Mouse (Mus musculus): ENCODE results near the gene Patl2. TPM values are rescaled to one million over a fixed set of nuclear protein-coding genes. Genes with fewer than 3 reads are reported as not detected.
A peak's percentile ranks its signal among the peaks of the same experiment; 100 is the strongest.
"Not testable (repeated sequence)": the region's sequence is repeated elsewhere in the genome, so short reads cannot be mapped to it uniquely, and the experiment has no call there.

The Patl2 gene
- total RNA-seq (2021) (not detected), polyA plus RNA-seq (2012; rRNA removed) (0.03 TPM in 1 of 2 replicates, not detected in the other)
- long read RNA-seq = 0 reads

DNA sequence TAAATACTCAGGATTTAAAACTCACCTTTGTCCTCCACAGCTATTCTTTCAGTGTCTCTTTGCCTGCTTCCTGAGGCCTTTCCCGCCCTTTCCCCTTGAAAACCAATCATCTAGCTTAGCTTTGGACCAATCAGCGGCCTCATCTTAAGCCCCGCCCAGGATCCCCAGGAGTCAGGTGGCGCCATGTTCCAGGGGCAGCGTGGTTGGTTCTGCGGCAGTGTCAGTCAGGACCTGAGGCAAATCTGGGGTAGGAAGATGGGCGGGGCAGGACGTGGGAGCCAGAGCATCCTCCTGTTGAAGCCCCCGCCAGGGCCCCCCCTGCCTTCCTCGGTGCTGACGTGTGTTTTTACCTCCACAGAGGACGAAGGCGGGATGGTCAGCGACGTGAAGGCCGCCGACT lies at the start of gene Patl2, which contains the start of gene Terb2:
Patl2 (minus strand) TSS at position 84 of the 400 bp plus-strand sequence.
Terb2 (plus strand) TSS at position 167 of the 400 bp plus-strand sequence.
- DNase-seq = no peak

DNA sequence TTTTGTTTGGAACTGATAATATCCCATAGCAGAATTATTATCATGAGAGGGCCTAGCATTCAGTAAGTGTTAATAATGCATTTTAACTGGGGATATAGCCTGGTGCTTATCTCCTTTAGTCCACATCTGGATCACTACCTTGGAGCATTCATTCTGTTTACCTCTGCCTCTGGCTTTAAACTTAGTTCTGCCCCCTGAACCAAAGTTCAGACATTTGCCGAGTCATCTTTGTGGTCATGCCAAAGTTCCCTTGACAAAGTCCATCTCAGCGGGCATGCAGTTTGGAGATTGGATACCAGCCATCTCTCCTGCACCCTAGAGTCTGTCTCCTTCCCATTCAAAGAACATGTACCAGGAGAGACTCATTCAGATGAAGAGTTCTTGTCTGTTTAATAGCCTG lies 49.4 kb upstream of the Patl2 start:
- DNase-seq = peak; percentile 42

DNA sequence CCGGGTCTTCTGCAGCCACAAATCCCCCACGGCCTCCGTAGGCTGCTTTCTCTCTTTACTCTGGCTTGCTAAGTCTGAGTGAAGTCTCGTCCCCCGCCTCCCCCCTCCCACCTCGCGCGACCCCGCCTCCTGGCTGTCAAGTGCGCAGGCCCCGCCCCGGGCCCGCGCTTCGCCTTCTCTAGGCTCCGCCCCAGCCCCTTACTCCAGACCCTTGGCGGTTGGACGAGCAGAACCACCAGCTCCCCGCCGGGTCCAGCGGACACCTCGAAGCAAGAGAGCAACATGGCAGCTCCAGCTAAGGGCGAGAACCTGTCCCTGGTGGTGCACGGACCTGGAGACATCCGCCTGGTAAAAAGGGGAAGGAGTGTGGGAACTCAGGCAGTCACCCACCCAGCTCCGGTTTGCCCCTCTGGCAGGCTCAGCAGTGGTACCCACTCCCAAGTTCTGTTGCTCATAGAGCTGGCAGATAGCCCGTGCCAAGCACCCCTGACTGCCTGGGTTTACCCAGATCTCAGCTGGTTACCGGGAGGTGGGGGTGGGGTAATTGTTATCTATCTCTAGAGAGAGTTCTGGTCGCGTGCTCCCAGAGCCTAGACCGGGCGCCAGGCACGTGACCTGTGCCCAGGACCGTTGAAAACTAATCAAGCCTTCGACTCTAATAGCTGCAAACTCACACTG lies 48.8 kb upstream of the Patl2 start, which contains the start of gene Sord:
Sord (plus strand) TSS at position 139 of the 678 bp plus-strand sequence.
- DNase-seq = peak; percentile 89

DNA sequence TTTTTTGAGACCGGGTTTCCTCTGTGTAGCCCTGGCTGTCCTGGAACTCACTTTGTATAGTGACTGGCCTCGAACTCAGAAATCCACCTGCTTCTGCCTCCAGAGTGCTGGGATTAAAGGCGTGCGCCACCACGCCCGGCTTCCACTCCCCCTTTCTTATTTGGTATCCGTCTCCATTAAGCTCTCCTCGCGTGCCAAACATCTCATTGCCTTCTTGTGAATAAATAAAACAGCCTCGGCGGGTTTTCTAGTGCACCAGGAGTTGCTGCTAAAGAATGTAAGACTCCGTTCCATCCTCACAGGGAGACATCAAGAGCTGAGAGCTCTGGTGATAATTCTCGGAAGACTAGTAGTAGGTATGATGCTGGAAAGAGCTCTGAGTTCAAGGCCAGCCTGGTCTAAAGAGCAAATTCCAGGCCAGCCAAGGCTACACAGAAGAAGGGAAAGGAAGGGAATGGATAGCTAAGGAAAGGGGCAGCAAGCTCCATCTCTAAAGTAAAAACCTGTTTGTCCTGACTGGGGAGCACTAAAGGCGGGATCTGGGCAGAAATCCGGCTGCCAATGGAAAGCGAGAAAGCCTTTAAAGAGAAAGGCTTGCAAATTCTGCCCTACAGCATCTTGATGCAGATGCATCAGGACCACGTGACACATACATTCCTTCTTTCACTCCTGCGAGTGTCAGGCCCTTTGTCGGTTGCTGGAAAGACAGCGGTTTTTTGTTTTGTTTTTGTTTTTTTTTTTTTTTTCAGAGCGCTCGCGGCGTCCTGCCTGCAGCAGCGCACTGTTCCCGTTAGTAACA lies 48.0 kb upstream of the Patl2 start:
- peak; percentile 49 for DNase-seq

- no peak for DNase-seq
Measured at GRCm38 (mm10) chr2:122233341-122233740, 47.4 kb upstream of the Patl2 start.

DNA sequence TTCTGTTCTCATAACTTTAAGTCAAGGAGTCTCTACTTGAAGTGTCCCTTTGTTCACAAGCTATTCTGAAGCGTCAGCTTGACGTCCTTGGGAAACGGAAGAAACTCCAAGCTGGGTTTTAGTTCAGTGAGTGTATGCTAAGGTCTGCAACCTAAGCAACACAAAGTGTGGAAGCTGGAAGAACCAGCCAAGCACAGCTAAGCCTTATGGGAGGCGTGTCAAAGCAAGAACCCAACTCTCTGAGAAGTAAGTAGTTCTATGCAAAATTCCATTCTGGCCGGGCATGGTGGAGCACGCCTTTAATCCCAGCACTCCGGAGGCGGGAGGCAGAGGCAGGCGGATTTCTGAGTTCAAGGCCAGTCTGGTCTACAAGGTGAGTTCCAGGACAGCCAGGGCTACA lies 45.6 kb upstream of the Patl2 start:
- no peak for DNase-seq

- DNase-seq = no peak
Measured at GRCm38 (mm10) chr2:122230395-122230794, 44.4 kb upstream of the Patl2 start.

DNA sequence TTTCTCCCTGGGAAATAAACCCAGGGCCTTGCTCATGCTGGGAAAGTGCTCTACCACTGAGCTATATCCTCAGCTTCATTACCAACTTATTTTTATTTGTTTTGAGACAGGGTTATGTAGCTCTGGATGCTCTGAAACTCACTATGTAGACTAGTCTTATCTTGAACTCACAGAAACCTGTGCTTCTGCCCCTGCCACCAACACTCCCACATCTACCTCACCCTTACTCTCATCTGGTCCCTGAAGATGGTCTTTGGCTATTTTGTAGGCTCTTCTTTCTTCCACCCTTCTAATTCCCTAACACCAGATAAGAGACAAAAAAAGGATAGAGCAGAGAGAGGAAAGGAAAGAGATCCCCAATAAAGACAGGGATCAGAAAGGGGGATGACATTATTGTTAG lies 37.7 kb upstream of the Patl2 start:
- no peak for DNase-seq

DNA sequence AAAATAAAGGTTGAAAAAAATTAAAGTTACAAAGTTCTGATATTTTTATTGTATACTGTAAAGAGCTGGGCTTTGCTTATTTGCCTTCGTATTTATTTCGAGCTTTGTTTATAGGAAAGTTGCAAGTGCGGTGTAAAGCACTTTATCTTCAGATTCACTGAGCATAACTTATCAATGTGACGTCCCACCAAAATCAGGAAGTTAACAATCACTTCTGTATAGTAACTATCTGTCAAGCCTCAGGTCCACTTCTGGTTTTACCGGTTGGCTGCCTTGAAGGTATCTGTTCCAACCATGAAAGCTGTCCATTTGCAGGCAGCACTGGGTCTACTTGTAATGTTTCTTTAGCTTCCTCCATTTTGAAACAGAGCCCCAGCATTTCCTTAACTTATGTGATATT lies 36.3 kb upstream of the Patl2 start:
- DNase-seq = no peak

DNA sequence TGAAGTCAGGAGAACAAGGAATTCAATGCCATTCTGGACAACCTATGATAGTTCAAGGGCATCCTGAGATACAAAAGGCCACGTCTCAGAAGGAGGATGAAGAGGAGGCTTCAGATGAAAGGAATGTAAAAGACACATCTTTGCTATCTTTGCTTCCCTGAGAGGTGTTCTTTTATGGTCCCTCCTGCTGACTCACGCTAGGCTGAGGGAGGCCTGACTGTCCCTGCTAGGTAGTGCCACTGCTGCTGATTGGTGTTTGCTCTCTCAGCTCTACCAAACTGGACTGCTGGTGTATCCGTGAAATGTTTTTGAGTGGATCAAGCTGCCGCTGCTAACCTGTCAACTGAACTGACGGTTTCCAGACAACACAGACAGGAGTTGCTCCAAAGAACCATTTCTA lies 35.8 kb upstream of the Patl2 start:
- DNase-seq = no peak

- no peak for DNase-seq
Measured at GRCm38 (mm10) chr2:122221378-122221777, 35.4 kb upstream of the Patl2 start.

GRCm38 (mm10) chr2:122218234-122218633 lies 32.2 kb upstream of the Patl2 start:
- DNase-seq = no peak

- DNase-seq = not testable (repeated sequence)
Measured at GRCm38 (mm10) chr2:122217075-122217474, 31.1 kb upstream of the Patl2 start.

- no peak for DNase-seq
Measured at GRCm38 (mm10) chr2:122210534-122211228, 24.7 kb upstream of the Patl2 start.

DNA sequence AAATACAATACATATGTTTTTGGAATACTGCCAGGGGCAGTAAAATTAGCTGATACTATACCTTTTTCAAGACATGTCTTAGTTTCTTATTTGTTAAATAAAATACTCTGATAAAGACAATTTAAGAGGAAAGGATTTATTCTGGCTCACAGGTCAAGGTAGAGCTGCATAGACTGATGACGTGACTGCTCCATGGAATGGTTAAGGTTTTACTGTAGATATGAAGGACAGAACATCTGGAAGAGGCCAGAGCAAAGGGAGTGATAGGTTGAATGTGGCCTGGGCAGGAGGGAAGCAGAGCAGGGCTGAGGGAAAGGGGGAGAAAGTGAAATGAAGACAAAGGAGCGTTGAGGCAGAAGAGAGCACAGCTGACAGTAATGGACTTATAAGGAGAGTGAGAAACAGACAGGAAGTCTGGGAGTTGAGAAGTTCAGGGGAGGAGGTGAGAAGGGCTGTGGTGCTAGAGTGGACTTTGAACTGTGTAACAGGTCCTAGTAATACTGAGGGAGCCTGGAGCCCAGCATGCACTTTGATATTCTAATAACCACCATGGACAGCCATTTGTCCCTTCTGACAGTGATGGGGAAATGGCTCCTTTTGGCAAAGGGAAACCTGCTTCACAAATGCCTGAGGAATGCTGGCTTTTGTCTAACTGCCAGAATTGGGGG lies 20.6 kb upstream of the Patl2 start:
- DNase-seq = no peak

GRCm38 (mm10) chr2:122201501-122201900 lies 15.5 kb upstream of the Patl2 start:
- DNase-seq = peak; percentile 40

- no peak for DNase-seq
Measured at GRCm38 (mm10) chr2:122194509-122194929, 8.5 kb upstream of the Patl2 start.

- DNase-seq = no peak
Measured at GRCm38 (mm10) chr2:122191849-122192248, 5.9 kb upstream of the Patl2 start.

DNA sequence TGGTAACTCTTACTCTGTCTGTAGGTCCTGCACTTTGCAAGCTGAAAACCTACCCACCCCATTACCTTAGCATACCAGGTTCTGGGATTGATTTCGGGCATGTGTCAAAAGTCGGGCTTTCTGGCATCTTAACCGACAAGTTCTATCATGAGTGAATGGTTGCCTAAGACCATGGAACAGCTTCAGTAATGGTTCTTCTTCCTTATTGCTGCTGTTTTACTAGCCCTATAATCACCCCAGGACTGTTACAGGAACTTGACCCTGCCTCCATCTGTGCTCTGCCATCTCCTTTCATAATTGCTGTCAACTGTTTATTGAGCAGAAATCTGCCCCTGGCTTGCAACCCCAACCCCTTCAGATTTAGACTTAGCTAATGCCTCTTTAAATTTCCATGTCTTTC lies 762 bp upstream of the Patl2 start:
- DNase-seq = no peak

DNA sequence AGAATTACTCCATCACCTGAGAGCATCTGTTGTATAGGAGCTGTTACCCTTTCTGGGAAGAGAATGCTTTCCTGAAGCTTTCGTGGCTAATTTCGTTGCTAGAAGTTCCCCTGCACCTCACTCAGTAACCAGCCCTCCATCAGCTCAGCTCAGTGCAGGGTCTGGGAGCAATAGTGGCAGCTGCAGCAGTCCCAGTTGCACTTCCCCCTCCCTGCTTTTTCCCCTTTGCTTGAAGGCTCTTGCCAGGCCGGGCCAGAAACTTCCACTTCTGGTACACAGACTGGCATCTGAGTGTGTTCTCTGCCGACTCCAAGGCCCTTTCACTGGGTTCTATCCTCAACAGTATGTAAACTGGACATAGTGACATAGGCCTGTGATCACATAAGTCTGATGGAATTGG lies 903 bp downstream of the Patl2 start:
- no peak for DNase-seq

GRCm38 (mm10) chr2:122180051-122180822 lies 5.8 kb downstream of the Patl2 start:
- DNase-seq = no peak

All from adrenal gland, adult 2 months (tissue).